20 mouse cellular contexts compared by ENCODE assay signal in the genomic region with DNA sequence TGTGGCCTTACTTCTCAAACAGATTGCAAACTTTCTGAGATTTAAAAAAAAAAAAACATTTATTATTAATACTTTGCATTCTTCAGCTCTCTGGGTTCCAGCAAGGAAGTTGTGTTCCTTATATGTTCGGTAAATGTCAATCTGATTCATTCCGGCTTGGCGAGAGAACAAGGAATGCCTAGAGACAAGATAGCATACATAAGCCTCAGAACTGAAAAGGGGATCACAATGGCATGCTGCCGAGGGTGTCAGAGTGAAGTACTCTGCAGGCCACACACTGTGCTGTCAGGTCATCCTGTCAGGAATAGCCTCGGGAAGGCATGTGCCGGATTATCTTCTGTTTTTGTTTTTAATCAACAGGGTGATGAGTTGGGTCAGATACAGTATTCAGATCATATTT. TPM values are rescaled to one million over a fixed set of nuclear protein-coding genes. Genes with fewer than 3 reads are reported as not detected.
A peak's percentile ranks its signal among the peaks of the same experiment; 100 is the strongest.
DNase-seq lines count a peak whose midpoint lies in the region; ATAC-seq and TF ChIP-seq lines count a peak whose summit lies in the region.
"Had no signal": no experiment of that assay in that cellular context is flagged by ENCODE, and none has a peak within 500 bp of the region (broad histone marks: within the 10 kb centered on the region; RNA-seq: fewer than 3 reads in every experiment).

No protein-coding gene starts in this region.

- H3K4me3 ChIP-seq in kidney, embryonic 16.5 days (ENCODE audit: low read length) = no peak overlapping the region
- no peak overlapping the region for H3K4me3 ChIP-seq in lung, embryonic 16.5 days (ENCODE audit: low read length)
- H3K4me3 ChIP-seq in lung, adult 2 months (replicated peaks; ENCODE audit: extremely low read depth, low read depth, low read length) = no peak overlapping the region
- H3K4me3 ChIP-seq in intestine, embryonic 16.5 days (ENCODE audit: low read length) = no peak overlapping the region
- H3K4me3 ChIP-seq: embryonic facial prominence, embryonic 13.5 days; lung, embryonic 15.5 days had no signal

- no peak overlapping the region for H3K9ac ChIP-seq in kidney, embryonic 16.5 days (replicated peaks; ENCODE audit: low read length)
- H3K9ac ChIP-seq in lung, embryonic 16.5 days (ENCODE audit: low read length) = no peak overlapping the region
- H3K9ac ChIP-seq in intestine, embryonic 16.5 days (ENCODE audit: low read depth, low read length) = no peak overlapping the region
- H3K9ac ChIP-seq: embryonic facial prominence, embryonic 13.5 days; forebrain, postnatal 0 days; hindbrain, embryonic 14.5 days; lung, embryonic 15.5 days had no signal

- peaks cover 13% of the 10 kb centered on the region for H3K4me1 ChIP-seq in kidney, embryonic 16.5 days (ENCODE audit: insufficient read depth, low read length)
- H3K4me1 ChIP-seq in lung, embryonic 16.5 days (replicated peaks; ENCODE audit: control insufficient read depth, insufficient read depth, low read length) = peaks cover 17% of the 10 kb centered on the region
- H3K4me1 ChIP-seq in lung, adult 2 months (ENCODE audit: control insufficient read depth, insufficient read depth, low read length) = peaks cover 8% of the 10 kb centered on the region
- H3K4me1 ChIP-seq in intestine, embryonic 16.5 days (ENCODE audit: control insufficient read depth, insufficient read depth, low read length) = peaks cover 9% of the 10 kb centered on the region; the same call in 1 of the 2 replicates

- no peak for TF ChIP-seq POLR2A in lung, adult 2 months (IDR thresholded peaks at IDR 0.05; ENCODE audit: borderline replicate concordance, extremely low read depth, low read depth, low read length)

- H3K4me2 ChIP-seq in kidney, embryonic 16.5 days (replicated peaks; ENCODE audit: low read depth, low read length) = no peak overlapping the region
- 0 out of 2 replicates have a peak overlapping the region, but pooled peaks have one; percentile 1 for H3K4me2 ChIP-seq in lung, embryonic 16.5 days (ENCODE audit: low read depth, low read length)
- H3K4me2 ChIP-seq in intestine, embryonic 16.5 days (ENCODE audit: low read depth, low read length) = no peak overlapping the region
- H3K4me2 ChIP-seq: embryonic facial prominence, embryonic 13.5 days; hindbrain, embryonic 14.5 days; lung, embryonic 15.5 days had no signal

- no peaks in the 10 kb centered on the region for H3K36me3 ChIP-seq in kidney, embryonic 16.5 days (ENCODE audit: insufficient read depth, low read length)
- no peaks in the 10 kb centered on the region for H3K36me3 ChIP-seq in lung, embryonic 16.5 days (ENCODE audit: control insufficient read depth, insufficient read depth, low read length)
- H3K36me3 ChIP-seq in intestine, embryonic 16.5 days (ENCODE audit: control insufficient read depth, insufficient read depth, low read length) = no peaks in the 10 kb centered on the region
- H3K36me3 ChIP-seq: embryonic facial prominence, embryonic 13.5 days; lung, embryonic 15.5 days had no signal

- no peaks in the 10 kb centered on the region for H3K27me3 ChIP-seq in kidney, embryonic 16.5 days (ENCODE audit: insufficient read depth, low read length)
- H3K27me3 ChIP-seq in lung, embryonic 16.5 days (ENCODE audit: control insufficient read depth, insufficient read depth, low read depth, low read length) = no peaks in the 10 kb centered on the region
- no peaks in the 10 kb centered on the region for H3K27me3 ChIP-seq in intestine, embryonic 16.5 days (replicated peaks; ENCODE audit: control insufficient read depth, insufficient read depth, low read length)
- H3K27me3 ChIP-seq: embryonic facial prominence, embryonic 13.5 days; lung, embryonic 15.5 days; Patski had no signal

- no peak overlapping the region; the same call in 1 of the 2 replicates for H3K27ac ChIP-seq in kidney, embryonic 16.5 days (ENCODE audit: low read length)
- H3K27ac ChIP-seq in lung, embryonic 16.5 days (ENCODE audit: low read length) = peak overlapping the region; percentile 38; the same call in 1 of the 2 replicates
- H3K27ac ChIP-seq in intestine, embryonic 16.5 days (ENCODE audit: low read length) = no peak overlapping the region; the same call in 1 of the 2 replicates
- H3K27ac ChIP-seq: hindbrain, embryonic 14.5 days had no signal

- ATAC-seq in kidney, embryonic 16.5 days (ENCODE audit: low FRiP score, low TSS enrichment) = 0 out of 2 replicates have a peak, but pooled peaks have one; percentile 39
- peak; percentile 58 for ATAC-seq in lung, embryonic 16.5 days (ENCODE audit: low read depth)
- ATAC-seq in intestine, embryonic 16.5 days = 0 out of 2 replicates have a peak, but pooled peaks have one; percentile 10
- ATAC-seq in erythroblast, adult 5-6 weeks (replicated peaks; ENCODE audit: low FRiP score, poor library complexity, severe bottlenecking) = no peak
- ATAC-seq: forebrain, postnatal 0 days had no signal

- DNase-seq in embryo, embryonic 10 days (ENCODE audit: low spot score) = peak; percentile 19
- no peak for DNase-seq in embryo, embryonic 10.5 days (ENCODE audit: low spot score)
- DNase-seq in kidney, postnatal 25 days = no peak
- DNase-seq in lung, adult 2 months = no peak
- DNase-seq: adrenal gland, postnatal 10 days; cerebellum, adult 9-10 months; forebrain, postnatal 0 days; gastrocnemius, postnatal 36 days; heart, postnatal 14 days; kidney, adult 11 months; right cerebral cortex, postnatal 4 days; thymus, postnatal 36 days had no signal

- 51% methylated on average over 6 of the region's 6 CpGs for WGBS in kidney, embryonic 16.5 days
- WGBS in lung, embryonic 16.5 days = 23% methylated on average over 6 of the region's 6 CpGs
- 49% methylated on average over 6 of the region's 6 CpGs for WGBS in lung, adult 2 months
- 35% methylated on average over 6 of the region's 6 CpGs for WGBS in intestine, embryonic 16.5 days

- TF ChIP-seq CTCF in lung, adult 2 months (IDR thresholded peaks at IDR 0.05; ENCODE audit: insufficient read depth, low read length) = no peak

- H3K9me3 ChIP-seq in kidney, embryonic 16.5 days (ENCODE audit: low read length) = no peaks in the 10 kb centered on the region
- H3K9me3 ChIP-seq in lung, embryonic 16.5 days (ENCODE audit: control insufficient read depth, low read length) = no peaks in the 10 kb centered on the region
- no peaks in the 10 kb centered on the region for H3K9me3 ChIP-seq in intestine, embryonic 16.5 days (ENCODE audit: control insufficient read depth, low read length)
- H3K9me3 ChIP-seq: embryonic facial prominence, embryonic 13.5 days; lung, embryonic 15.5 days had no signal

RNA-seq across cellular contexts. Expression of gene St6galnac3, which starts 7.8 kb away (rescaled TPM):
- polyA plus RNA-seq in kidney, embryonic 16.5 days (2015; fragmentation: Nextera tagmentation; extraction: Ambion mirVana) = 71.6 and 75.8 TPM in 2 replicates
- polyA plus RNA-seq in lung, embryonic 16.5 days (2015; fragmentation: Nextera tagmentation; extraction: Ambion mirVana) = 28.4 and 33.8 TPM in 2 replicates
- polyA plus RNA-seq in lung, adult 2 months (2012; rRNA removed) = 4.4 and 8.4 TPM in 2 replicates
- 26.9 and 31.0 TPM in 2 replicates for polyA plus RNA-seq in intestine, embryonic 16.5 days (2015; fragmentation: Nextera tagmentation; extraction: Ambion mirVana)
- total RNA-seq in erythroblast, adult 5-6 weeks (2015; ENCODE audit: low replicate concordance) = 6.7 and 11.0 TPM in 2 replicates
- 3.7 and 6.6 TPM in 2 replicates for total RNA-seq in erythroblast, adult 5-6 weeks (2017; ENCODE audit: low replicate concordance)
